Mouse (Mus musculus): ENCODE results near the gene Kdelr2. TPM values are rescaled to one million over a fixed set of nuclear protein-coding genes. Genes with fewer than 3 reads are reported as not detected.
"Not testable (repeated sequence)": the region's sequence is repeated elsewhere in the genome, so short reads cannot be mapped to it uniquely, and the experiment has no call there.

Kdelr2 gene
- polyA plus RNA-seq, 1 experiment from 2014 or later, result 123 TPM

- WGBS, result 85% methylated on average over 7 of the region's 7 CpGs
- no peak for ATAC-seq
Observed at GRCm38 (mm10) chr5:143394184-143394583, 9.5 kb upstream of the Kdelr2 start.

GRCm38 (mm10) chr5:143394966-143395365, 8.7 kb upstream of the Kdelr2 start:
- H3K27me3 ChIP-seq (ENCODE audit: control insufficient read depth, insufficient read depth, low read depth, low read length); H3K27ac ChIP-seq (ENCODE audit: low read length); H3K4me1 ChIP-seq (ENCODE audit: control insufficient read depth, insufficient read depth, low read length); H3K4me3 ChIP-seq (ENCODE audit: low read depth, low read length); H3K4me2 ChIP-seq (ENCODE audit: low read length); H3K36me3 ChIP-seq (ENCODE audit: control insufficient read depth, insufficient read depth, low read length); H3K9me3 ChIP-seq (replicated peaks; ENCODE audit: control insufficient read depth, low read length, poor library complexity, severe bottlenecking); H3K9ac ChIP-seq (ENCODE audit: low read depth, low read length); ATAC-seq: not testable (repeated sequence)
- 90% methylated on average over 2 of the region's 2 CpGs for WGBS

More at GRCm38 (mm10) chr5:143394184-143394583, 9.5 kb upstream of the Kdelr2 start:
- no peak overlapping the region for H3K4me3 ChIP-seq (ENCODE audit: low read depth, low read length)
- no peak overlapping the region for H3K27ac ChIP-seq (ENCODE audit: low read length)
- no peaks in the 10 kb centered on the region for H3K4me1 ChIP-seq (ENCODE audit: control insufficient read depth, insufficient read depth, low read length)
- H3K4me2 ChIP-seq (ENCODE audit: low read length), result no peak overlapping the region
- no peaks in the 10 kb centered on the region for H3K9me3 ChIP-seq (replicated peaks; ENCODE audit: control insufficient read depth, low read length, poor library complexity, severe bottlenecking)
- H3K9ac ChIP-seq (ENCODE audit: low read depth, low read length), result no peak overlapping the region
- no peaks in the 10 kb centered on the region for H3K36me3 ChIP-seq (ENCODE audit: control insufficient read depth, insufficient read depth, low read length)
- no peaks in the 10 kb centered on the region for H3K27me3 ChIP-seq (ENCODE audit: control insufficient read depth, insufficient read depth, low read depth, low read length)

GRCm38 (mm10) chr5:143395649-143396048, 8.0 kb upstream of the Kdelr2 start:
- no peak for ATAC-seq
- Histone ChIP-seq H3K9me3 (replicated peaks; ENCODE audit: control insufficient read depth, low read length, poor library complexity, severe bottlenecking) (no peaks in the 10 kb centered on the region), H3K4me1 (ENCODE audit: control insufficient read depth, insufficient read depth, low read length) (no peaks in the 10 kb centered on the region), H3K4me2 (ENCODE audit: low read length) (no peak overlapping the region), H3K27me3 (ENCODE audit: control insufficient read depth, insufficient read depth, low read depth, low read length) (no peaks in the 10 kb centered on the region), H3K9ac (ENCODE audit: low read depth, low read length) (no peak overlapping the region), H3K4me3 (ENCODE audit: low read depth, low read length) (no peak overlapping the region), H3K27ac (ENCODE audit: low read length) (no peak overlapping the region), H3K36me3 (ENCODE audit: control insufficient read depth, insufficient read depth, low read length) (no peaks in the 10 kb centered on the region)
- WGBS, result 52% methylated on average over 2 of the region's 2 CpGs

GRCm38 (mm10) chr5:143400501-143400900, 3.1 kb upstream of the Kdelr2 start:
- H3K4me3 ChIP-seq (ENCODE audit: low read depth, low read length), result no peak overlapping the region
- H3K9me3 ChIP-seq (replicated peaks; ENCODE audit: control insufficient read depth, low read length, poor library complexity, severe bottlenecking), result no peaks in the 10 kb centered on the region
- no peak overlapping the region for H3K27ac ChIP-seq (ENCODE audit: low read length)
- ATAC-seq, result no peak
- no peaks in the 10 kb centered on the region for H3K36me3 ChIP-seq (ENCODE audit: control insufficient read depth, insufficient read depth, low read length)
- peaks cover 19% of the 10 kb centered on the region for H3K4me1 ChIP-seq (ENCODE audit: control insufficient read depth, insufficient read depth, low read length)
- WGBS, result 92% methylated on average over 12 of the region's 12 CpGs
- H3K27me3 ChIP-seq (ENCODE audit: control insufficient read depth, insufficient read depth, low read depth, low read length), result no peaks in the 10 kb centered on the region
- H3K9ac ChIP-seq (ENCODE audit: low read depth, low read length), result no peak overlapping the region
- no peak overlapping the region for H3K4me2 ChIP-seq (ENCODE audit: low read length)

- WGBS, result 80% methylated on average over 2 of the region's 2 CpGs
- Histone ChIP-seq H3K36me3 (ENCODE audit: control insufficient read depth, insufficient read depth, low read length) (no peaks in the 10 kb centered on the region), H3K27ac (ENCODE audit: low read length) (no peak overlapping the region), H3K27me3 (ENCODE audit: control insufficient read depth, insufficient read depth, low read depth, low read length) (no peaks in the 10 kb centered on the region), H3K9ac (ENCODE audit: low read depth, low read length) (no peak overlapping the region), H3K4me1 (ENCODE audit: control insufficient read depth, insufficient read depth, low read length) (peaks cover 19% of the 10 kb centered on the region), H3K9me3 (replicated peaks; ENCODE audit: control insufficient read depth, low read length, poor library complexity, severe bottlenecking) (no peaks in the 10 kb centered on the region), H3K4me3 (ENCODE audit: low read depth, low read length) (no peak overlapping the region), H3K4me2 (ENCODE audit: low read length) (no peak overlapping the region)
- ATAC-seq, result no peak
Observed at GRCm38 (mm10) chr5:143401556-143401955, 2.1 kb upstream of the Kdelr2 start.

- ATAC-seq, result 0 out of 2 replicates have a peak, but pooled peaks have one; percentile 11
- H3K27me3 ChIP-seq (ENCODE audit: control insufficient read depth, insufficient read depth, low read depth, low read length), result no peaks in the 10 kb centered on the region
- no peaks in the 10 kb centered on the region for H3K36me3 ChIP-seq (ENCODE audit: control insufficient read depth, insufficient read depth, low read length)
- H3K9me3 ChIP-seq (replicated peaks; ENCODE audit: control insufficient read depth, low read length, poor library complexity, severe bottlenecking), result no peaks in the 10 kb centered on the region
- H3K9ac ChIP-seq (ENCODE audit: low read depth, low read length), result peak overlapping the region; percentile 93
- H3K27ac ChIP-seq (ENCODE audit: low read length), result peak overlapping the region; percentile 90
- peak overlapping the region; percentile 97 for H3K4me3 ChIP-seq (ENCODE audit: low read depth, low read length)
- WGBS, result 5% methylated on average over 34 of the region's 34 CpGs
- peaks cover 19% of the 10 kb centered on the region for H3K4me1 ChIP-seq (ENCODE audit: control insufficient read depth, insufficient read depth, low read length)
- peak overlapping the region; percentile 96 for H3K4me2 ChIP-seq (ENCODE audit: low read length)
Observed at GRCm38 (mm10) chr5:143404148-143404930, 701 bp downstream of the Kdelr2 start.

- no peaks in the 10 kb centered on the region for H3K36me3 ChIP-seq (ENCODE audit: control insufficient read depth, insufficient read depth, low read length)
- no peak for ATAC-seq
- H3K9ac ChIP-seq (ENCODE audit: low read depth, low read length), result no peak overlapping the region
- H3K27ac ChIP-seq (ENCODE audit: low read length), result no peak overlapping the region
- no peaks in the 10 kb centered on the region for H3K27me3 ChIP-seq (ENCODE audit: control insufficient read depth, insufficient read depth, low read depth, low read length)
- 89% methylated on average over 9 of the region's 9 CpGs for WGBS
- H3K4me3 ChIP-seq (ENCODE audit: low read depth, low read length), result no peak overlapping the region
- peaks cover 19% of the 10 kb centered on the region for H3K4me1 ChIP-seq (ENCODE audit: control insufficient read depth, insufficient read depth, low read length)
- H3K4me2 ChIP-seq (ENCODE audit: low read length), result no peak overlapping the region
- H3K9me3 ChIP-seq (replicated peaks; ENCODE audit: control insufficient read depth, low read length, poor library complexity, severe bottlenecking), result no peaks in the 10 kb centered on the region
Observed at GRCm38 (mm10) chr5:143405200-143405599, 1.6 kb downstream of the Kdelr2 start.

GRCm38 (mm10) chr5:143406548-143406947, 2.9 kb downstream of the Kdelr2 start:
- peaks cover 19% of the 10 kb centered on the region for H3K4me1 ChIP-seq (ENCODE audit: control insufficient read depth, insufficient read depth, low read length)
- 92% methylated on average over 9 of the region's 9 CpGs for WGBS
- no peak for ATAC-seq
- no peaks in the 10 kb centered on the region for H3K27me3 ChIP-seq (ENCODE audit: control insufficient read depth, insufficient read depth, low read depth, low read length)
- no peaks in the 10 kb centered on the region for H3K36me3 ChIP-seq (ENCODE audit: control insufficient read depth, insufficient read depth, low read length)
- no peak overlapping the region for H3K27ac ChIP-seq (ENCODE audit: low read length)
- H3K9ac ChIP-seq (ENCODE audit: low read depth, low read length), result no peak overlapping the region
- no peak overlapping the region for H3K4me2 ChIP-seq (ENCODE audit: low read length)
- H3K4me3 ChIP-seq (ENCODE audit: low read depth, low read length), result no peak overlapping the region
- H3K9me3 ChIP-seq (replicated peaks; ENCODE audit: control insufficient read depth, low read length, poor library complexity, severe bottlenecking), result no peaks in the 10 kb centered on the region

GRCm38 (mm10) chr5:143409239-143409638, 5.6 kb downstream of the Kdelr2 start:
- 80% methylated on average over 3 of the region's 3 CpGs for WGBS
- no peaks in the 10 kb centered on the region; the same call in 1 of the 2 replicates for H3K36me3 ChIP-seq (ENCODE audit: control insufficient read depth, insufficient read depth, low read length)
- no peak for ATAC-seq
- no peaks in the 10 kb centered on the region for H3K27me3 ChIP-seq (ENCODE audit: control insufficient read depth, insufficient read depth, low read depth, low read length)
- no peak overlapping the region for H3K4me3 ChIP-seq (ENCODE audit: low read depth, low read length)
- H3K27ac ChIP-seq (ENCODE audit: low read length), result no peak overlapping the region
- no peak overlapping the region for H3K4me2 ChIP-seq (ENCODE audit: low read length)
- H3K4me1 ChIP-seq (ENCODE audit: control insufficient read depth, insufficient read depth, low read length), result peaks cover 12% of the 10 kb centered on the region
- no peak overlapping the region for H3K9ac ChIP-seq (ENCODE audit: low read depth, low read length)
- no peaks in the 10 kb centered on the region for H3K9me3 ChIP-seq (replicated peaks; ENCODE audit: control insufficient read depth, low read length, poor library complexity, severe bottlenecking)

Data from midbrain, embryonic 16.5 days (tissue).